Mouse (Mus musculus): ENCODE data around the gene Chrnb1. TPM values are rescaled to one million over a fixed set of nuclear protein-coding genes. Genes with fewer than 3 reads are reported as not detected.

Chrnb1 gene
- total RNA-seq, 2 experiments from 2014 or later = 0.52 to 1.0 TPM

GRCm38 (mm10) chr11:69751635-69752034 is 44.1 kb downstream of the Chrnb1 start:
- no peak for DNase-seq (ENCODE audit: low spot score in 2 of 2)

Other genes with a start within 250 kb of the Chrnb1 start
- gene Dnah2, start 246.8 kb downstream of the Chrnb1 start, total RNA-seq (2021) = 1 to 10 TPM; 3.9 to 4.3 TPM
- gene Efnb3, start 235.7 kb downstream of the Chrnb1 start, total RNA-seq (2021) = 100 to 1,000 TPM; 126 to 137 TPM
- 10 to 100 TPM; 14.3 to 14.8 TPM for gene Wrap53, start 215.7 kb downstream of the Chrnb1 start, total RNA-seq (2021)
- gene Trp53, start 215.6 kb downstream of the Chrnb1 start, total RNA-seq (2021) = 10 to 100 TPM; 25.5 to 26.9 TPM
- 100 to 1,000 TPM; 402 to 407 TPM for gene Atp1b2, start 190.0 kb downstream of the Chrnb1 start, total RNA-seq (2021)
- gene Shbg, start 178.0 kb downstream of the Chrnb1 start, total RNA-seq (2021) = not detected
- 10 to 100 TPM in 1 of 2 experiments, 1 to 10 TPM in 1; 9.5 to 12.1 TPM for gene Sat2, start 173.9 kb downstream of the Chrnb1 start, total RNA-seq (2021)
- gene Fxr2, start 163.0 kb downstream of the Chrnb1 start, total RNA-seq (2021) = 100 to 1,000 TPM; 139 to 142 TPM
- not detected for gene Sox15, start 140.6 kb downstream of the Chrnb1 start, total RNA-seq (2021)
- gene Mpdu1, start 133.3 kb downstream of the Chrnb1 start, total RNA-seq (2021) = 10 to 100 TPM; 56.2 to 60.3 TPM
- 10 to 100 TPM; 13.1 to 13.8 TPM for gene Cd68, start 129.8 kb downstream of the Chrnb1 start, total RNA-seq (2021)
- 100 to 1,000 TPM; 325 to 357 TPM for gene Eif4a1, start 123.5 kb downstream of the Chrnb1 start, total RNA-seq (2021)
- 10 to 100 TPM; 96.1 to 97.5 TPM for gene Senp3, start 113.9 kb downstream of the Chrnb1 start, total RNA-seq (2021)
- 1 to 10 TPM; 1.9 to 2.0 TPM for gene Tnfsf13, start 110.2 kb downstream of the Chrnb1 start, total RNA-seq (2021)
- gene Tnfsf12, start 100.1 kb downstream of the Chrnb1 start, total RNA-seq (2021) = 10 to 100 TPM; 11.4 to 12.4 TPM
- 1 to 10 TPM; 1.2 to 1.6 TPM for gene Tnfsfm13, start 99.8 kb downstream of the Chrnb1 start, total RNA-seq (2021)
- 10 to 100 TPM; 55.6 to 55.9 TPM for gene Polr2a, start 37.3 kb downstream of the Chrnb1 start, total RNA-seq (2021)
- not detected for gene Slc35g3, start 34.0 kb downstream of the Chrnb1 start, total RNA-seq (2021)
- gene Zbtb4, start 30.0 kb downstream of the Chrnb1 start, total RNA-seq (2021) = 100 to 1,000 TPM; 147 to 152 TPM
- 10 to 100 TPM; 27.4 to 27.6 TPM for gene Fgf11, start 5.9 kb upstream of the Chrnb1 start, total RNA-seq (2021)
- not detected for gene Tmem102, start 9.7 kb upstream of the Chrnb1 start, total RNA-seq (2021)
- not detected for gene Gm39566, start 19.4 kb upstream of the Chrnb1 start, total RNA-seq (2021)
- gene Spem2, start 22.5 kb upstream of the Chrnb1 start, total RNA-seq (2021) = not detected
- under 1 TPM in 1 of 2 experiments, not detected in 1; 0.62 TPM for gene Spem1, start 26.2 kb upstream of the Chrnb1 start, total RNA-seq (2021)
- 100 to 1,000 TPM; 191 to 196 TPM for gene Nlgn2, start 41.8 kb upstream of the Chrnb1 start, total RNA-seq (2021)
- gene Tmem256, start 42.6 kb upstream of the Chrnb1 start, total RNA-seq (2021) = 100 to 1,000 TPM; 110 to 117 TPM
- 10 to 100 TPM; 15.9 to 16.1 TPM for gene Plscr3, start 50.4 kb upstream of the Chrnb1 start, total RNA-seq (2021)
- not detected for gene Tnk1, start 62.8 kb upstream of the Chrnb1 start, total RNA-seq (2021)
- gene Tmem95, start 82.1 kb upstream of the Chrnb1 start, total RNA-seq (2021) = not detected
- 1 to 10 TPM; 1.3 to 1.4 TPM for gene Kctd11, start 85.5 kb upstream of the Chrnb1 start, total RNA-seq (2021)
- not detected for gene Acap1, start 99.6 kb upstream of the Chrnb1 start, total RNA-seq (2021)
- under 1 TPM; 0.17 to 0.58 TPM for gene 2810408A11Rik, start 105.0 kb upstream of the Chrnb1 start, total RNA-seq (2021)
- gene Neurl4, start 105.1 kb upstream of the Chrnb1 start, total RNA-seq (2021) = 100 to 1,000 TPM; 108 to 114 TPM
- gene Gps2, start 117.9 kb upstream of the Chrnb1 start, total RNA-seq (2021) = 10 to 100 TPM; 35.7 to 36.1 TPM
- gene Eif5a, start 126.0 kb upstream of the Chrnb1 start, total RNA-seq (2021) = 100 to 1,000 TPM; 438 to 463 TPM
- gene Ybx2, start 139.9 kb upstream of the Chrnb1 start, total RNA-seq (2021) = 1 to 10 TPM; 8.7 to 9.2 TPM
- 1 to 10 TPM; 3.4 to 3.5 TPM for gene Slc2a4, start 152.2 kb upstream of the Chrnb1 start, total RNA-seq (2021)
- gene Cldn7, start 168.8 kb upstream of the Chrnb1 start, total RNA-seq (2021) = not detected
- 100 to 1,000 TPM; 110 to 111 TPM for gene Ctdnep1, start 185.2 kb upstream of the Chrnb1 start, total RNA-seq (2021)
- 10 to 100 TPM; 76.7 to 80.1 TPM for gene Elp5, start 186.6 kb upstream of the Chrnb1 start, total RNA-seq (2021)
- 100 to 1,000 TPM; 238 to 240 TPM for gene Gabarap, start 195.2 kb upstream of the Chrnb1 start, total RNA-seq (2021)
- gene Phf23, start 199.8 kb upstream of the Chrnb1 start, total RNA-seq (2021) = 10 to 100 TPM; 50.3 TPM
- 10 to 100 TPM; 33.0 to 38.7 TPM for gene Dvl2, start 204.7 kb upstream of the Chrnb1 start, total RNA-seq (2021)
- 10 to 100 TPM; 56.4 to 67.1 TPM for gene Acadvl, start 219.5 kb upstream of the Chrnb1 start, total RNA-seq (2021)
- 100 to 1,000 TPM; 846 to 862 TPM for gene Dlg4, start 221.0 kb upstream of the Chrnb1 start, total RNA-seq (2021)

Measured in layer of hippocampus, adult 18-20 months (tissue).